Mouse (Mus musculus): ENCODE data around the gene Hoxa7.

- no peak for TF ChIP-seq POLR2A (IDR thresholded peaks at IDR 0.05; ENCODE audit: borderline replicate concordance, low read depth, low read length)
- TF ChIP-seq CTCF (IDR thresholded peaks at IDR 0.05; ENCODE audit: low read depth, low read length), result no peak
Observed at GRCm38 (mm10) chr6:52178918-52179665, 42.6 kb downstream of the Hoxa7 start.
